Mouse (Mus musculus): ENCODE data around the gene Msi2.
A peak's percentile ranks its signal among the peaks of the same experiment; 100 is the strongest.

The Msi2 gene

GRCm38 (mm10) chr11:88359736-88360135, 358.6 kb downstream of the Msi2 start:
- DNase-seq (ENCODE audit: low spot score) = no peak

GRCm38 (mm10) chr11:88357325-88357724, 361.0 kb downstream of the Msi2 start:
- no peak for DNase-seq (ENCODE audit: low spot score)

- peak; percentile 78 for DNase-seq (ENCODE audit: low spot score)
Observed at GRCm38 (mm10) chr11:88356598-88357290, 361.6 kb downstream of the Msi2 start.

- DNase-seq (ENCODE audit: low spot score) = no peak
Observed at GRCm38 (mm10) chr11:88356016-88356415, 362.3 kb downstream of the Msi2 start.

GRCm38 (mm10) chr11:88354771-88355170, 363.5 kb downstream of the Msi2 start:
- DNase-seq (ENCODE audit: low spot score) = no peak

GRCm38 (mm10) chr11:88351722-88352473, 366.4 kb downstream of the Msi2 start:
- DNase-seq (ENCODE audit: low spot score) = no peak

- no peak for DNase-seq (ENCODE audit: low spot score)
Observed at GRCm38 (mm10) chr11:88348690-88349089, 369.6 kb downstream of the Msi2 start.

- no peak for DNase-seq (ENCODE audit: low spot score)
Observed at GRCm38 (mm10) chr11:88348056-88348455, 370.3 kb downstream of the Msi2 start.

GRCm38 (mm10) chr11:88346066-88346465, 372.2 kb downstream of the Msi2 start:
- no peak for DNase-seq (ENCODE audit: low spot score)

GRCm38 (mm10) chr11:88337926-88338325, 380.4 kb downstream of the Msi2 start:
- DNase-seq (ENCODE audit: low spot score) = no peak

- no peak for DNase-seq (ENCODE audit: low spot score)
Observed at GRCm38 (mm10) chr11:88334893-88335292, 383.4 kb downstream of the Msi2 start.

GRCm38 (mm10) chr11:88332309-88332934, 385.9 kb downstream of the Msi2 start:
- peak; percentile 47 for DNase-seq (ENCODE audit: low spot score)

- no peak for DNase-seq (ENCODE audit: low spot score)
Observed at GRCm38 (mm10) chr11:88331722-88332121, 386.6 kb downstream of the Msi2 start.

- DNase-seq (ENCODE audit: low spot score) = no peak
Observed at GRCm38 (mm10) chr11:88330799-88331198, 387.5 kb downstream of the Msi2 start.

- DNase-seq (ENCODE audit: low spot score) = no peak
Observed at GRCm38 (mm10) chr11:88328813-88329595, 389.3 kb downstream of the Msi2 start.

GRCm38 (mm10) chr11:88327016-88327415, 391.3 kb downstream of the Msi2 start:
- DNase-seq (ENCODE audit: low spot score) = no peak

GRCm38 (mm10) chr11:88318850-88319249, 399.5 kb downstream of the Msi2 start:
- DNase-seq (ENCODE audit: low spot score) = no peak

- DNase-seq (ENCODE audit: low spot score) = no peak
Observed at GRCm38 (mm10) chr11:88315393-88315792, 402.9 kb downstream of the Msi2 start.

- DNase-seq (ENCODE audit: low spot score) = no peak
Observed at GRCm38 (mm10) chr11:88314471-88314870, 403.8 kb downstream of the Msi2 start.

GRCm38 (mm10) chr11:88313512-88313911, 404.8 kb downstream of the Msi2 start:
- DNase-seq (ENCODE audit: low spot score) = peak; percentile 77

GRCm38 (mm10) chr11:88311606-88312005, 406.7 kb downstream of the Msi2 start:
- no peak for DNase-seq (ENCODE audit: low spot score)

- no peak for DNase-seq (ENCODE audit: low spot score)
Observed at GRCm38 (mm10) chr11:88310773-88311172, 407.5 kb downstream of the Msi2 start.

All from embryo, embryonic 10.5 days (tissue).